Mouse (Mus musculus): Measurements from ENCODE around the gene Pou2f1.

Gene Pou2f1

GRCm38 (mm10) chr1:166002520-166003155 is at the start of gene Pou2f1:
Pou2f1 (minus strand) TSS chr1:166002678.
- in situ Hi-C loops (cut with MboI; ENCODE audit: low sequenced_read_pairs): loop anchor here (10.0 kb wide), 1 partner anchor 152 kb away; no protein-coding TSS in a partner anchor

GRCm38 (mm10) chr1:166049046-166049827 is 46.8 kb upstream of the Pou2f1 start:
- in situ Hi-C loops (cut with MboI; ENCODE audit: low sequenced_read_pairs): no loop called here

- in situ Hi-C loops (cut with MboI; ENCODE audit: low sequenced_read_pairs): no loop called here
These were observed 45.9 kb upstream of the Pou2f1 start for GRCm38 (mm10) chr1:166048230-166048911.

- in situ Hi-C loops (cut with MboI; ENCODE audit: low sequenced_read_pairs): no loop called here
These were observed 45.2 kb upstream of the Pou2f1 start for GRCm38 (mm10) chr1:166047505-166048170.

GRCm38 (mm10) chr1:166045894-166046197 is 43.4 kb upstream of the Pou2f1 start:
- in situ Hi-C loops (cut with MboI; ENCODE audit: low sequenced_read_pairs): no loop called here

GRCm38 (mm10) chr1:166045060-166045893 is 42.8 kb upstream of the Pou2f1 start:
- in situ Hi-C loops (cut with MboI; ENCODE audit: low sequenced_read_pairs): no loop called here

GRCm38 (mm10) chr1:166043451-166044149 is 41.1 kb upstream of the Pou2f1 start:
- in situ Hi-C loops (cut with MboI; ENCODE audit: low sequenced_read_pairs): no loop called here

- in situ Hi-C loops (cut with MboI; ENCODE audit: low sequenced_read_pairs): no loop called here
These were observed 39.0 kb upstream of the Pou2f1 start for GRCm38 (mm10) chr1:166041501-166041900.

- in situ Hi-C loops (cut with MboI; ENCODE audit: low sequenced_read_pairs): no loop called here
These were observed 36.4 kb upstream of the Pou2f1 start for GRCm38 (mm10) chr1:166038731-166039332.

GRCm38 (mm10) chr1:166035045-166035444 is 32.6 kb upstream of the Pou2f1 start:
- in situ Hi-C loops (cut with MboI; ENCODE audit: low sequenced_read_pairs): no loop called here

- in situ Hi-C loops (cut with MboI; ENCODE audit: low sequenced_read_pairs): no loop called here
These were observed 29.4 kb upstream of the Pou2f1 start for GRCm38 (mm10) chr1:166031673-166032547.

GRCm38 (mm10) chr1:166023981-166024380 is 21.5 kb upstream of the Pou2f1 start:
- in situ Hi-C loops (cut with MboI; ENCODE audit: low sequenced_read_pairs): no loop called here

- in situ Hi-C loops (cut with MboI; ENCODE audit: low sequenced_read_pairs): no loop called here
These were observed 14.7 kb upstream of the Pou2f1 start for GRCm38 (mm10) chr1:166017203-166017602.

- in situ Hi-C loops (cut with MboI; ENCODE audit: low sequenced_read_pairs): no loop called here
These were observed 13.8 kb upstream of the Pou2f1 start for GRCm38 (mm10) chr1:166016306-166016705.

- in situ Hi-C loops (cut with MboI; ENCODE audit: low sequenced_read_pairs): no loop called here
These were observed 12.1 kb upstream of the Pou2f1 start for GRCm38 (mm10) chr1:166014530-166014929.

GRCm38 (mm10) chr1:166010106-166010505 is 7.6 kb upstream of the Pou2f1 start:
- in situ Hi-C loops (cut with MboI; ENCODE audit: low sequenced_read_pairs): no loop called here

GRCm38 (mm10) chr1:166008634-166009350 is 6.3 kb upstream of the Pou2f1 start:
- in situ Hi-C loops (cut with MboI; ENCODE audit: low sequenced_read_pairs): loop anchor here (10.0 kb wide), 1 partner anchor 146 kb away; no protein-coding TSS in a partner anchor

GRCm38 (mm10) chr1:166007026-166007425 is 4.5 kb upstream of the Pou2f1 start:
- in situ Hi-C loops (cut with MboI; ENCODE audit: low sequenced_read_pairs): loop anchor here (10.0 kb wide), 1 partner anchor 148 kb away; no protein-coding TSS in a partner anchor
